ENCODE assay signal across 13 mouse cellular contexts in genomic region chr5:149257518-149258281, GRCm38 (mm10). TPM values are rescaled to one million over a fixed set of nuclear protein-coding genes. Genes with fewer than 3 reads are reported as not detected.
DNase-seq lines count a peak whose midpoint lies in the region; ATAC-seq and TF ChIP-seq lines count a peak whose summit lies in the region.
"Had no signal": no experiment of that assay in that cellular context is flagged by ENCODE, and none has a peak within 500 bp of the region (broad histone marks: within the 10 kb centered on the region; RNA-seq: fewer than 3 reads in every experiment).

No protein-coding gene starts in this region.

- no peaks in the 10 kb centered on the region for H3K27me3 ChIP-seq in forebrain, embryonic 12.5 days
- no peaks in the 10 kb centered on the region for H3K27me3 ChIP-seq in forebrain, embryonic 10.5 days (ENCODE audit: poor library complexity, severe bottlenecking)
- no peaks in the 10 kb centered on the region for H3K27me3 ChIP-seq in hindbrain, embryonic 16.5 days (replicated peaks; ENCODE audit: control insufficient read depth, insufficient read depth, low read length)
- no peaks in the 10 kb centered on the region for H3K27me3 ChIP-seq in neural tube, embryonic 11.5 days (ENCODE audit: control insufficient read depth, insufficient read depth, low read length)
- H3K27me3 ChIP-seq in liver, postnatal 0 days (ENCODE audit: insufficient read depth, low read length) = no peaks in the 10 kb centered on the region
- no peaks in the 10 kb centered on the region for H3K27me3 ChIP-seq in heart, embryonic 11.5 days (ENCODE audit: control insufficient read depth, insufficient read depth, low read length)
- H3K27me3 ChIP-seq: limb, embryonic 12.5 days had no signal

- peak; percentile 74 for ATAC-seq in forebrain, embryonic 12.5 days (ENCODE audit: low FRiP score)
- ATAC-seq in hindbrain, embryonic 16.5 days = peak; percentile 51
- peak; percentile 77 for ATAC-seq in neural tube, embryonic 11.5 days (ENCODE audit: insufficient read depth, low FRiP score, low TSS enrichment)
- ATAC-seq in liver, postnatal 0 days = no peak
- ATAC-seq in heart, embryonic 11.5 days (replicated peaks; ENCODE audit: insufficient number of reproducible peaks, low FRiP score, low TSS enrichment) = no peak
- no peak for ATAC-seq in cerebellum, adult (ENCODE audit: insufficient number of reproducible peaks, low FRiP score, low TSS enrichment)

- H3K27ac ChIP-seq in forebrain, embryonic 12.5 days = peak overlapping the region; percentile 59
- H3K27ac ChIP-seq in forebrain, embryonic 10.5 days = no peak overlapping the region
- peak overlapping the region; percentile 14; the same call in 1 of the 2 replicates for H3K27ac ChIP-seq in hindbrain, embryonic 16.5 days (ENCODE audit: low read depth, low read length)
- peak overlapping the region; percentile 82 for H3K27ac ChIP-seq in neural tube, embryonic 11.5 days (ENCODE audit: low read depth, low read length)
- no peak overlapping the region for H3K27ac ChIP-seq in liver, postnatal 0 days (ENCODE audit: low read depth)
- no peak overlapping the region for H3K27ac ChIP-seq in heart, embryonic 11.5 days (ENCODE audit: low read depth, low read length)
- H3K27ac ChIP-seq: gastrocnemius, adult 2 months; limb, embryonic 12.5 days had no signal

- no peaks in the 10 kb centered on the region for H3K9me3 ChIP-seq in forebrain, embryonic 12.5 days
- no peaks in the 10 kb centered on the region for H3K9me3 ChIP-seq in forebrain, embryonic 10.5 days
- H3K9me3 ChIP-seq in hindbrain, embryonic 16.5 days (ENCODE audit: control insufficient read depth, low read length) = no peaks in the 10 kb centered on the region
- 0 out of 2 replicates have a peak, but pooled peaks cover 4% of the 10 kb centered on the region for H3K9me3 ChIP-seq in neural tube, embryonic 11.5 days (ENCODE audit: control insufficient read depth, low read length)
- 0 out of 2 replicates have a peak, but pooled peaks cover 2% of the 10 kb centered on the region for H3K9me3 ChIP-seq in liver, postnatal 0 days (ENCODE audit: low read length)
- no peaks in the 10 kb centered on the region for H3K9me3 ChIP-seq in heart, embryonic 11.5 days (replicated peaks; ENCODE audit: control insufficient read depth, low read length)

- no peak for DNase-seq in forebrain, embryonic 10.5 days (ENCODE audit: extremely low spot score, low spot score)
- peak; percentile 56 for DNase-seq in embryo, embryonic 11 days
- DNase-seq in neural tube, embryonic 11.5 days (ENCODE audit: low spot score) = peak; percentile 65
- no peak for DNase-seq in liver, postnatal 0 days
- DNase-seq: adrenal gland, postnatal 25 days; B cell, adult 2 months; gastrocnemius, adult 2 months; kidney, postnatal 36 days had no signal

- no peak overlapping the region for H3K4me2 ChIP-seq in forebrain, embryonic 12.5 days
- H3K4me2 ChIP-seq in hindbrain, embryonic 16.5 days (ENCODE audit: low read length) = no peak overlapping the region
- H3K4me2 ChIP-seq in neural tube, embryonic 11.5 days (ENCODE audit: low read depth) = no peak overlapping the region
- H3K4me2 ChIP-seq in liver, postnatal 0 days (ENCODE audit: low read depth, low read length) = no peak overlapping the region
- no peak overlapping the region for H3K4me2 ChIP-seq in heart, embryonic 11.5 days
- H3K4me2 ChIP-seq: limb, embryonic 12.5 days had no signal

- WGBS in forebrain, embryonic 12.5 days = 60% methylated on average over 14 of the region's 14 CpGs
- 74% methylated on average over 14 of the region's 14 CpGs for WGBS in forebrain, embryonic 10.5 days
- 33% methylated on average over 14 of the region's 14 CpGs for WGBS in hindbrain, embryonic 16.5 days
- WGBS in neural tube, embryonic 11.5 days = 34% methylated on average over 14 of the region's 14 CpGs
- 67% methylated on average over 14 of the region's 14 CpGs for WGBS in liver, postnatal 0 days (ENCODE audit: insufficient replicate concordance)
- WGBS in heart, embryonic 11.5 days (ENCODE audit: insufficient replicate concordance) = 46% methylated on average over 14 of the region's 14 CpGs

- H3K36me3 ChIP-seq in forebrain, embryonic 12.5 days (replicated peaks) = no peaks in the 10 kb centered on the region
- H3K36me3 ChIP-seq in forebrain, embryonic 10.5 days (replicated peaks) = no peaks in the 10 kb centered on the region
- no peaks in the 10 kb centered on the region for H3K36me3 ChIP-seq in hindbrain, embryonic 16.5 days (ENCODE audit: control insufficient read depth, insufficient read depth, low read length)
- H3K36me3 ChIP-seq in neural tube, embryonic 11.5 days (ENCODE audit: control insufficient read depth, insufficient read depth, low read length) = no peaks in the 10 kb centered on the region; the same call in 1 of the 2 replicates
- no peaks in the 10 kb centered on the region for H3K36me3 ChIP-seq in liver, postnatal 0 days (replicated peaks; ENCODE audit: insufficient read depth, low read length)
- H3K36me3 ChIP-seq in heart, embryonic 11.5 days (ENCODE audit: control insufficient read depth, insufficient read depth, low read length) = no peaks in the 10 kb centered on the region
- H3K36me3 ChIP-seq: limb, embryonic 12.5 days had no signal

- no peak for TF ChIP-seq CTCF in liver, postnatal 0 days (IDR thresholded peaks at IDR 0.05; ENCODE audit: low read depth)

- H3K4me3 ChIP-seq in forebrain, embryonic 12.5 days (replicated peaks) = no peak overlapping the region
- H3K4me3 ChIP-seq in forebrain, embryonic 10.5 days = no peak overlapping the region
- H3K4me3 ChIP-seq in hindbrain, embryonic 16.5 days (ENCODE audit: low read length) = no peak overlapping the region
- H3K4me3 ChIP-seq in neural tube, embryonic 11.5 days (ENCODE audit: low read depth, low read length) = no peak overlapping the region
- no peak overlapping the region for H3K4me3 ChIP-seq in liver, postnatal 0 days (ENCODE audit: low read depth, low read length)
- H3K4me3 ChIP-seq in heart, embryonic 11.5 days (ENCODE audit: low read depth, low read length) = no peak overlapping the region
- H3K4me3 ChIP-seq: gastrocnemius, adult 2 months; limb, embryonic 12.5 days had no signal

- H3K9ac ChIP-seq in forebrain, embryonic 12.5 days = no peak overlapping the region
- no peak overlapping the region for H3K9ac ChIP-seq in hindbrain, embryonic 16.5 days (ENCODE audit: low read depth, low read length)
- H3K9ac ChIP-seq in neural tube, embryonic 11.5 days (ENCODE audit: low read length) = peak overlapping the region; percentile 18; the same call in 1 of the 2 replicates
- no peak overlapping the region for H3K9ac ChIP-seq in liver, postnatal 0 days (replicated peaks)
- no peak overlapping the region for H3K9ac ChIP-seq in heart, embryonic 11.5 days (ENCODE audit: low read depth, low read length)
- H3K9ac ChIP-seq: limb, embryonic 12.5 days had no signal

- peaks cover 20% of the 10 kb centered on the region for H3K4me1 ChIP-seq in forebrain, embryonic 12.5 days
- peaks cover 21% of the 10 kb centered on the region for H3K4me1 ChIP-seq in forebrain, embryonic 10.5 days
- peaks cover 12% of the 10 kb centered on the region for H3K4me1 ChIP-seq in hindbrain, embryonic 16.5 days (ENCODE audit: control insufficient read depth, insufficient read depth, low read depth, low read length)
- H3K4me1 ChIP-seq in neural tube, embryonic 11.5 days (ENCODE audit: control insufficient read depth, insufficient read depth, low read length) = peaks cover 15% of the 10 kb centered on the region
- H3K4me1 ChIP-seq in liver, postnatal 0 days (ENCODE audit: insufficient read depth) = no peaks in the 10 kb centered on the region
- H3K4me1 ChIP-seq in heart, embryonic 11.5 days (ENCODE audit: control insufficient read depth, insufficient read depth, low read length) = peaks cover 7% of the 10 kb centered on the region

- no peak for TF ChIP-seq EP300 in liver, postnatal 0 days (IDR thresholded peaks at IDR 0.05; ENCODE audit: low read depth)

RNA-seq across cellular contexts. Expression of gene Alox5ap, which starts 6.9 kb away (rescaled TPM):
- 5.6 and 6.2 TPM in 2 replicates for polyA plus RNA-seq in forebrain, embryonic 12.5 days (2016; fragmentation: Nextera tagmentation; extraction: Ambion mirVana)
- polyA plus RNA-seq in forebrain, embryonic 10.5 days (2016; fragmentation: Nextera tagmentation; extraction: Ambion mirVana) = 2.6 and 3.9 TPM in 2 replicates
- polyA plus RNA-seq in hindbrain, embryonic 16.5 days (2015; fragmentation: Nextera tagmentation; extraction: Ambion mirVana) = 10.1 and 13.3 TPM in 2 replicates
- 6.0 and 6.6 TPM in 2 replicates for polyA plus RNA-seq in neural tube, embryonic 11.5 days (2014; fragmentation: Nextera tagmentation; extraction: Ambion mirVana)
- 68.2 and 69.3 TPM in 2 replicates for polyA plus RNA-seq in liver, postnatal 0 days (2015; fragmentation: Nextera tagmentation; extraction: Ambion mirVana)
- 5.2 and 6.4 TPM in 2 replicates for polyA plus RNA-seq in heart, embryonic 11.5 days (2014; fragmentation: Nextera tagmentation; extraction: Ambion mirVana)

Comparison
In these comparisons a context has a peak if more than half of its experiments do, and no peak if none do; other contexts are left out.
1. H3K27ac ChIP-seq: peak in forebrain, embryonic 12.5 days (single experiment), hindbrain, embryonic 16.5 days (single experiment) and neural tube, embryonic 11.5 days (single experiment); none in forebrain, embryonic 10.5 days (single experiment), liver, postnatal 0 days (single experiment) and heart, embryonic 11.5 days (single experiment).
2. ATAC-seq: peak in forebrain, embryonic 12.5 days (single experiment), hindbrain, embryonic 16.5 days (single experiment) and neural tube, embryonic 11.5 days (single experiment); none in liver, postnatal 0 days (single experiment), heart, embryonic 11.5 days (single experiment) and cerebellum, adult (single experiment).
3. DNase-seq: peak in embryo, embryonic 11 days (single experiment) and neural tube, embryonic 11.5 days (single experiment); none in forebrain, embryonic 10.5 days (single experiment) and liver, postnatal 0 days (single experiment).